Mouse (Mus musculus) G1E (cell line): Measurements from ENCODE around the gene Emc4. TPM values are rescaled to one million over a fixed set of nuclear protein-coding genes. Genes with fewer than 3 reads are reported as not detected.

Experiments used
- ATAC-seq: 2 replicates; pipeline ENCODE4 v1.8.0; 2016; ENCODE audit warnings: mild to moderate bottlenecking; ENCODE audit not compliant: insufficient number of reproducible peaks, poor library complexity, low FRiP score, severe bottlenecking; ENCODE audit errors: extremely low read depth
- DNase-seq: peaks from one replicate; pipeline ENCODE4 v3.0.0; 2012; ENCODE audit warnings: low spot score
- H3K27me3 ChIP-seq: 2 replicates; pipeline ENCODE4 v1.6.1; 2012; ENCODE audit warnings: mild to moderate bottlenecking, low read length, inconsistent platforms; ENCODE audit not compliant: insufficient read depth
- H3K36me3 ChIP-seq: replicated peaks from 2 replicates; pipeline ENCODE3; 2012; ENCODE audit warnings: mild to moderate bottlenecking, inconsistent platforms
- H3K4me1 ChIP-seq: 2 replicates; pipeline ENCODE4 v1.6.1; 2012; ENCODE audit warnings: low read depth, low read length, inconsistent platforms, mixed read lengths; ENCODE audit not compliant: insufficient read depth
- H3K4me3 ChIP-seq: 2 replicates; pipeline ENCODE4 v1.5.1; 2012; ENCODE audit warnings: low read depth, mild to moderate bottlenecking, inconsistent platforms, low read length, moderate library complexity, mixed read lengths
- H3K9me3 ChIP-seq: replicated peaks from 2 replicates; pipeline ENCODE4 v1.6.1; 2012; ENCODE audit warnings: inconsistent platforms
- CTCF ChIP-seq: IDR thresholded peaks from 2 replicates; pipeline ENCODE4 v1.5.1; 2012; ENCODE audit warnings: low read depth, low read length, inconsistent platforms, mixed read lengths
- GATA1 ChIP-seq: IDR thresholded peaks from 2 replicates; pipeline ENCODE4 v1.6.1; 2012; ENCODE audit warnings: borderline replicate concordance, low read length, inconsistent platforms, mixed read lengths
- GATA2 ChIP-seq: IDR thresholded peaks from 2 replicates; pipeline ENCODE4 v1.6.1; 2012; ENCODE audit warnings: low read depth, low read length, inconsistent platforms, borderline replicate concordance
- POLR2AphosphoS5 ChIP-seq: IDR thresholded peaks from 2 replicates; pipeline ENCODE4 v1.6.1; 2012; ENCODE audit warnings: low read depth, low read length, inconsistent platforms; ENCODE audit not compliant: insufficient replicate concordance
- TAL1 ChIP-seq: conservative IDR thresholded peaks from 2 replicates; pipeline ENCODE4 v1.6.1; 2012; ENCODE audit warnings: low read depth, low read length, inconsistent platforms, mixed read lengths
- polyA plus RNA-seq: library from polyadenylated mRNA; stranded (reverse); fragments of >175 nt; gene quantifications from 2 replicates; pipeline ENCODE4 v1.2.3, GENCODE M21; 2012
- total RNA-seq, 2 experiments: library from RNA; stranded (forward) in 1 of 2; stranded (reverse) in 1 of 2; fragments of 200-1000 nt in 1 of 2; fragments of >200 nt in 1 of 2; fragmentation: Nextera tagmentation in 1 of 2; gene quantifications; 2 replicates each; pipeline ENCODE4 v1.2.3; 2014 to 2017

The Emc4 gene
- total and polyA plus RNA-seq, 3 experiments: 30.9 to 111 (median 53.7) TPM

DNA sequence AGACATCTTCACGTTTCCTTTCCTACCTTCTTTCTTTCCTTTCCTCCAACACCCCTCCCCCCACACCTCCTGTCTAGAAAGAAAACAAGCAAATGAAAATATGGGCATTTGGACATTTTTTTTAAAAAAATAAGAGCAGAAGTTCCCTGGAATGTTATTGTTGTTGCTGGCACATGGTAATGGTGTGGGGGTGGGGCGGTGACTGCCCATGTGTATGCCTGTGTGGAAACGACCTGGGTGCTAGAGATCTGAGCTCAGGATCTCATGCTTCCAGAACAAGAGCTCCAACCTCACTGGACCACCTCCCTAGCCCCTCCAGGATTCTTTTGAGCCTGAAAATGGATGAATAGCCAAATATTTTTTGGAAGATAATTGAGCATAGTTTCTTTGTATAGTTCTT lies 26.7 kb downstream of the Emc4 start:
- Histone ChIP-seq H3K9me3 (no peaks in the 10 kb centered on the region), H3K4me1 (no peaks in the 10 kb centered on the region; the same call in 1 of the 2 replicates), H3K4me3 (no peak overlapping the region), H3K36me3 (peaks cover 31% of the 10 kb centered on the region), H3K27me3 (no peaks in the 10 kb centered on the region)
- DNase-seq (no peak), ATAC-seq (no peak)
- no peak for TF ChIP-seq TAL1
- no peak for TF ChIP-seq GATA1
- no peak for TF ChIP-seq POLR2AphosphoS5
- TF ChIP-seq CTCF: no peak
- no peak for TF ChIP-seq GATA2

DNA sequence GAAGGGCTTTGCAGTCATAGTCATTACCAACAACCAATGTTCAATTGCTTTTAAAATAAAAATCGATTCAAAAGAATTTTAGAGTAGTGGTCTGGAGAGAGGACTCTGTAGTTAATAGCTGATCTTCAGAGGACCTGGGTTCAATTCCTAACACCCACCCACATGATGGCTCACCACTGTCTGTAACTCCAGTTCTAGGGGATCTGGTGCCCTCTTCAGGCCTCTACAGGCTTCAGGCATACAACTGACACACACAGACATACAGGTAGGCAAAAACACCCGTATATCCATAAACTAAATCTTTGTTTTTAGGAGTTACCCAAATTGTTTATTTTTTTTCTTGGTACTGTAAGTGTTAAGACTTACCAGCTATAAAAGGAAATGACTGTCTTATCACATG lies 28.1 kb downstream of the Emc4 start:
- ATAC-seq (no peak), DNase-seq (no peak)
- H3K27me3 ChIP-seq: no peaks in the 10 kb centered on the region
- H3K4me1 ChIP-seq: no peaks in the 10 kb centered on the region; the same call in 1 of the 2 replicates
- TF ChIP-seq GATA1 (no peak), CTCF (no peak), TAL1 (no peak), GATA2 (no peak), POLR2AphosphoS5 (no peak)
- H3K36me3 ChIP-seq: peaks cover 33% of the 10 kb centered on the region
- H3K9me3 ChIP-seq: no peaks in the 10 kb centered on the region
- H3K4me3 ChIP-seq: no peak overlapping the region

DNA sequence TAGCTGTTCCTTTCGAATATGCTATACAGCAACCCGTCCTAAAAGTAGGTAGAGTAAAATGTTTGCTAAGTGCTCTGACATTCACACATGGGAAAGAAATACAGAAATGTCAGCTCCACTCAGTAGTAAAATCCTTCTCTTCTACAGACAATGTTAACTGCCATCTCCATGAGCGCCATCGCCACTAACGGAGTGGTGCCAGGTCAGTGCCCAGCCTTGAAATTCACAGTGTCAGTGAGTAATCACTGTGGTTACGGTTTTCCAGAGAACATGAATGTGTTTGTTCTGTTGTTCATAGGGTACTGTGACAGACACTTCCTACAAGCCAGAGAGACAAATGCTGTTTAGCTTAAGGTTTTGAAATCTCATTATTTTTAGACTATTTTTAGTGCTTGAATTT lies 30.6 kb downstream of the Emc4 start:
- ATAC-seq (no peak), DNase-seq (no peak)
- Histone ChIP-seq H3K4me3 (no peak overlapping the region), H3K27me3 (no peaks in the 10 kb centered on the region), H3K4me1 (peaks cover 2% of the 10 kb centered on the region; the same call in 1 of the 2 replicates), H3K9me3 (no peaks in the 10 kb centered on the region), H3K36me3 (peaks cover 37% of the 10 kb centered on the region)
- TF ChIP-seq CTCF: no peak
- no peak for TF ChIP-seq TAL1

DNA sequence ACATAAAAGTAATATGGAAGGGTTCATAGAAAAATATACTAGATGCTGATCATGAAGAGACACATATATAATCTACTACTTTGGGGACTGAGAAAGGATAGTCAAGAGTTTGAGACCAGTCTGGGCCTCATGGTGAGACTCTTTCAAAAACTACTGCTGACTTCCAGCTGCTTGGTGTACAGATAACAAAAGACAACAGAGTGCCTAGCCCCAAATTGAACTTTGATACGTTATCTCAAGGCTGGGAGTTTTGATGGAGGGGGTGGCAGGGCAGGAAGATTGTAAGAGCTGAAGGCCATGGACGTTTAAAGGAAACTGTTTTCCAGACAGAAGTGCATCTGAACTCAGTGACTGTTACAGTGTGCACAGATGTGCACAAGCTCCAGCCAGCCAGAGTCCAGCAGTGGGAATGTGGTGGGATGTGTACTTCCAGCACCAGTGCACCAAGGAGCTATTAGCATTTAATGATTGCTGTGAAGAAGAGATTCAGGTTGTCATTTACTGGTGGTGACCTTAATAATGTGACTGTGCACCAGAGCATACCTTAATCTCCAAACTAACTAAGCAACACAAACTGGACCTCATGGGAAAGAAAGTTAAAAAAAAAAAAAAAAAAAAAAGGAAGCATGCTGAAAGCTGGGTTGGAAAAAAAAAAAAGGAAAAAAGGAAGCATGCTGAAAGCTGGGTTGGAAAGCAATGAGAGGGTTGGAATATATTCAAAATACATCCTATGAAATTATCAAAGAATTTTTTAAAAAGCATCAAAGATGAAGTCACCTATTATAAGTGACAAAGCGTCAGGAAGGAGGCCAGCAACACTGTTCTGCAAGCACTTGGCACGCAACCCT lies 35.6 kb downstream of the Emc4 start:
- TF ChIP-seq GATA1 (no peak), TAL1 (no peak), GATA2 (no peak), POLR2AphosphoS5 (no peak), CTCF (no peak)
- Histone ChIP-seq H3K27me3 (no peaks in the 10 kb centered on the region), H3K4me1 (peaks cover 5% of the 10 kb centered on the region; the same call in 1 of the 2 replicates), H3K36me3 (peaks cover 25% of the 10 kb centered on the region), H3K9me3 (no peaks in the 10 kb centered on the region), H3K4me3 (no peak overlapping the region)
- DNase-seq (no peak), ATAC-seq (no peak)

DNA sequence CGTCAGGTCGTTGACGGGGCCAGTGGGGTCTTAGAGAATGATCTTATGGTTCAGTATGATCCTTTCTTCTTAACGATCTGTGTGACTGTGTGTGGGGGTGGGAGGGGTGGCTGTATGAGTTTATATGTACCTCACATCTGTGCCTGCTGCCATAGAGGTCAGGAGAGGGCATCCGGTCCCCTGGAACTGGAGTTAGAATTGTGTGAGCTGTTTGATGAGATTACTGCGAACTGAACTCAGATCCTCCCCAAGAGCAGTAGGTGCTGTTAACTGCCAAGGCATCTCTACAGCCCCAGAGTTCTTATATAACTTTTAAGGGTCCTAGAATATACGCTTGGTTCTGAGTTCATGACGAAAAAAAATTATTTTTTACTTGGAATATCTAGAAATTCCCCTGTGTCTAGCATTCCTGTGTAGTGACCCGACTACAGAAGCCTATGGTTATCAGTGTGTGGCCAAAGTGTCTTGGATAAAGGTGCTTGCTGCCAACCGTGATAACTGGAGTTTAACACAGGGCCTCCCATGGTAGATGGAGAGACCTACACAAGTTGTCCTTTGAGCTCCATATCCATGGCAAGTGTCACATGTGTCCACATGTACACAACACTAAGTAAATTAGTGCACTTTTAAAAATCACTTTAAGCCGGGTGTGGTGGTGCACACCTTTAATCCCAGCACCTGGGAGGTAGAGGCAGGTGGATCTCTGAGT lies 39.6 kb downstream of the Emc4 start:
- Histone ChIP-seq H3K4me1 (peaks cover 5% of the 10 kb centered on the region; the same call in 1 of the 2 replicates), H3K36me3 (peaks cover 2% of the 10 kb centered on the region), H3K9me3 (no peaks in the 10 kb centered on the region), H3K27me3 (no peaks in the 10 kb centered on the region), H3K4me3 (no peak overlapping the region)
- ATAC-seq (no peak), DNase-seq (no peak)
- TF ChIP-seq POLR2AphosphoS5 (no peak), GATA2 (no peak), TAL1 (no peak), CTCF (no peak), GATA1 (no peak)

DNA sequence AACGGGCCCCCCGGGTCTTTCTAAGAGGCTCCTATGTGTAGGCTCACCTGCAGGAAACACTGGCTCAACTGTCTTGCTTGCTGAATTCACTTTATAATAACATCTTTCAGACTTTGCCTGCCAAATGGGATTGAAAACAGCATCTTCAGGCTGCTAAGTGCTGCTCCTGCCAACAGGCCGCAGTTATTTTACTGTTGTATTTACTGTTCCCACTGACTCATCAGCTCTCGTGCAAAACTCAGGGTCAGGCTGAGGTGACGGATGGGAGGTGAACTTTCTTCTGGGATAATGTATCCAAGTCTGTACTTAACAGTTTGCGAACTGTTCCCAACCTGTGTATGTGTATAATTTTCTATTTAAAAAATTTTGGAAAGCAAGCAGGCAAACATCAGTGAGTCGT lies 48.9 kb downstream of the Emc4 start:
- TF ChIP-seq GATA2 (no peak), CTCF (no peak), TAL1 (no peak), GATA1 (no peak), POLR2AphosphoS5 (no peak)
- no peaks in the 10 kb centered on the region for H3K4me1 ChIP-seq
- no peak for ATAC-seq
- no peak for DNase-seq
- no peaks in the 10 kb centered on the region for H3K9me3 ChIP-seq
- no peaks in the 10 kb centered on the region for H3K27me3 ChIP-seq
- H3K36me3 ChIP-seq: peaks cover 2% of the 10 kb centered on the region
- H3K4me3 ChIP-seq: no peak overlapping the region
